Mouse (Mus musculus) cerebellum, adult 9-10 months (tissue): ENCODE data around the gene Cfap97.
A peak's percentile ranks its signal among the peaks of the same experiment; 100 is the strongest.
"Not testable (repeated sequence)": the region's sequence is repeated elsewhere in the genome, so short reads cannot be mapped to it uniquely, and the experiment has no call there.

Experiments used
- DNase-seq: peaks from one replicate; pipeline ENCODE4 v3.0.0; 2022

Cfap97 gene

GRCm38 (mm10) chr8:46162953-46163869 lies 11.6 kb downstream of the Cfap97 start:
- peak; percentile 97 for DNase-seq

- DNase-seq: no peak
Observed at GRCm38 (mm10) chr8:46163870-46164190, 12.3 kb downstream of the Cfap97 start.

- DNase-seq: no peak
Observed at GRCm38 (mm10) chr8:46173651-46174050, 22.1 kb downstream of the Cfap97 start.

DNA sequence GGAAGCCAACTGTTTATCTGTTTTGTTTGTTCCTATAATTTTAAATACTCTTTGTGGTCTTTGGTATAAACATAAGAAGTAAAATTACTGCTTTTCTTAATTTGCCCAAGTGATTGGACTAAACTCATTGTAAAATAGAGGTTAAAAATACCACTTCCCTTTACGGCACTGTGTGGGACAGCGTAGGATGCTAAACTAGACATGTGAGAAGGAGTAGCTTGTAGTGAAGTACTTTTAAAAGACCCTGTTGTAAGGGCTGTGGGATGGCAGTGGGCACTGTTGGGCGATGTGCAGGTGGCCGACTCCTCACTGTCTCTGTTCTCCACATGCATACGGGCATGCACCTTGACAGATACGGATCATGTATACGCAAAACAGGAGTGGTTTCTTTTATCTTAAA lies 28.6 kb downstream of the Cfap97 start:
- no peak for DNase-seq

- peak; percentile 69 for DNase-seq
Observed at GRCm38 (mm10) chr8:46185361-46185760, 33.8 kb downstream of the Cfap97 start.

DNA sequence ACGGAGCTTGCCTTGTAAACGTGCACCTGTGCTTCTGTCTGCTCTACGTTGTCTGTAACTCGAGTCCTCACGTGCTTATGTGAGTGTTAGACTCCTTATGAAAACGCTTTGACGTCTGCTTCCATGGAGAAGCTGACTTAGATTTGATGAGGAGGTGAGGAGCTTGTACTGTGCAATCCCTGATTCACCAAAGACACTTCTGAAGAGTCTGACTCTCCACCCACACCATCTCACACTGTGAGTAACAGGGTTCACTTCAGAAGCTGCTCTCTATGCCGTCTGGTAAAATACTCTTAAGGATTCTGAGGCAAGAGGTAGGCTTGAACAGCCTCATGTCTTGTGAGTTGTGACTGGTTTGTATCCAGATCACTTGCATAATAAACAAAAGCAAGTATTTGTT lies 41.5 kb downstream of the Cfap97 start:
- no peak for DNase-seq

GRCm38 (mm10) chr8:46196877-46197276 lies 45.3 kb downstream of the Cfap97 start:
- no peak for DNase-seq

- no peak for DNase-seq
Observed at GRCm38 (mm10) chr8:46197673-46198072, 46.1 kb downstream of the Cfap97 start.

- no peak for DNase-seq
Observed at GRCm38 (mm10) chr8:46202350-46202749, 50.8 kb downstream of the Cfap97 start.

GRCm38 (mm10) chr8:46204301-46204700 lies 52.7 kb downstream of the Cfap97 start:
- no peak for DNase-seq

- DNase-seq: no peak
Observed at GRCm38 (mm10) chr8:46204974-46205640, 53.5 kb downstream of the Cfap97 start.

GRCm38 (mm10) chr8:46206107-46206506 lies 54.5 kb downstream of the Cfap97 start:
- no peak for DNase-seq

DNA sequence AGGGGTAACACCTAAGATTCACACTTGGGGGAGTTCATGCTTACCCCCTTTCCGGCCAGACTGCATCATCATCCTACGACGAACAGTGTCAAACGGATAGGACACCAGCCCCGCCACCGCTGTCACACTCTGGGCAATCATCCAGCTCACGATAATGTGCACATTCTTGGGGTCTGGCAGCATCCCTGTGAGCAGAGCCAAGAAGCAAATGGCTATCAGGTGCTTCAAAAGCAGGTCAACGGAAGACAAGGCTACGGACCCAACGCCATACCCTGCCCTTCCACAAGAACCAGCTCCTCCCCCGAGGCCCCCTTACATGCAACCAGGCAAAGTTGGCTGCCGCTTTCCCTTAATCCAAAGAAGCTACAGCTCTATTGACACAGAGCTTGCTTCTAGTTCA lies 56.8 kb downstream of the Cfap97 start:
- DNase-seq: peak; percentile 72

- peak; percentile 40 for DNase-seq
Observed at GRCm38 (mm10) chr8:46209057-46209456, 57.5 kb downstream of the Cfap97 start.

DNA sequence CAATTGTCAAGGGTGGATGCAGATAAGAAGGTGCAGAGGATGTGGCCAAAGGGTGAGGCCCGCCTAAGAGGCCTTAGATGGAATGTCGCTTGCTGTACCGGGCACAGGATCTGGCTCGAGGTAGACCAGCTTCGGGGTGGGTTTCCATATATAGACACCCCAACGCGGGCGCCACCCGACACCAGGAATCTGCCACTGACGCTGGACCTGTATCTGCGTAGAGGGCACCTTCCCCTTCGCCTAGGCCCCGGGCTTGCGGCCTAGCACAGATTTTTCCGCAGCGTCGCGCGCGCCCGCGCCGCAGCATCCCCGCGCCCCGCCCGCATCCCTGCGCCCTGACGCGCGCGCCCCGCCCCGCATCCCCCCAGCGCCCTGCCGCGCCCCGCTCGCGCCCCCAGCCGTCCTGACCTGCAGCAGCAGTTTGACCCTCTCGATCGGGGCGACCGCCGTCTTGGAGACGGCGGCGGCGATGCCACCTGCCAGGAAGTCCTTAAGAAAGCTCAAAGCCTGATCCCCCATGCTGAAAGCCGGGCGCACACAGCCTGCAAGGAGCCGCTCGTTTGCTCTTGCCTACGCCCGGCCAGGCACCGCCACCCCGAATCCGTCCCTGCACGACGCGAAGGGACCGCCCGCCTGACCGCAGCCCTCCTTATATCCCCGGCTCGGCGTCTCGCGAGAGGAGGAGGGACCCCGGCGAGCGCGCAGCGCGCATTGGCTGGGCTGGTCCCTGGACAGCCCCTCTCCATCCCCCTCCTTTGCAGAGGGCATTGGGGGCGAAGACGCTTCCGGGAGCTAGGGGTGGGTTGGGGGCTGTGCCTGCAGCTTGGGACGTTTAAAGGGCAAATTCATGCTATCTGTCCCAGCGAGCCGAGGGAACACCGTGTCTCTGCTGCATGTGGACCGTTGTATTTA lies 59.1 kb downstream of the Cfap97 start, which contains the start of gene Slc25a4:
Gene Slc25a4 (minus strand): TSS at position 881 of the 912 bp plus-strand sequence.
- peak; percentile 96 for DNase-seq

- no peak for DNase-seq
Observed at GRCm38 (mm10) chr8:46211611-46212071, 60.1 kb downstream of the Cfap97 start.

- peak; percentile 62 for DNase-seq
Observed at GRCm38 (mm10) chr8:46212194-46212593, 60.6 kb downstream of the Cfap97 start.

- no peak for DNase-seq
Observed at GRCm38 (mm10) chr8:46213971-46214480, 62.5 kb downstream of the Cfap97 start.

GRCm38 (mm10) chr8:46216838-46217237 lies 65.3 kb downstream of the Cfap97 start:
- DNase-seq: peak; percentile 81

DNA sequence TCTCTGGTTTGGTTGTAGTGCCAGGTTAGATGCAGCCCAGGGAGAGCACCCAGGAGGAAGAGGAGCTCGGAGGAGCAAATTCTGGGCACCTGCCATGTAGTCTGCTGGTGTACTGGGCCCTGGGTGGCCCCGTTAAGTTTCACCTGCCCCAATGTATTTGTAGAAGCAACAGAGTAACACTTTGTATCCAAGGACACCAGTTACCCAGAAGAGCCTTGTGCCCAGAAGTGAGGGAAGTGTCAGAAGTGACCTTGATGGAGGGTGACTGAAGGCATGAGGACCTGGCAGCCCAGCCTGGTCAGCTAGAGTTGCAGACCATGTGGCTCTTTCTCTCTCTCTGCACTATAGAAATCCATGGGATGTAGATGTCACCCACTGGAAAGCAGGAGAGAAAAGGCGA lies 69.0 kb downstream of the Cfap97 start:
- DNase-seq: no peak

DNA sequence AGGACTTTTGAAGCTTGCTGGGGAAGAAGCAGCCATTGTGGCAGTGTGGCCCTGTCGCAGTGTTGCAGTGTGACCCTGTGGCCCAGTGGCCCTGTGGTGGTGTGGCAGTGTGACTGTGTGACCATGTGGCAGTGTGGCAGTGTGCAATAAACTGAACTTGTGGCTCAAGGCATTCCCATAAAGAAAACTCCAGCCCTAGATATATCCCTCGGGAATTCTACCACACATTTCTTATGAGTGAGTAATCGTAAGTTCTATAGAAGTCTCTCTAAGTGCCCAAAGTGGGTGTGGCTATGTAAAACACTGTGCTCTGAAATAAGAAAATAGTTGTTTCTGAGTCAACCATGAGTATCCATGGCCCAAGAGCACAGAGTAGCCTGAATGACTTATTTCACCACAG lies 73.9 kb downstream of the Cfap97 start:
- no peak for DNase-seq

DNA sequence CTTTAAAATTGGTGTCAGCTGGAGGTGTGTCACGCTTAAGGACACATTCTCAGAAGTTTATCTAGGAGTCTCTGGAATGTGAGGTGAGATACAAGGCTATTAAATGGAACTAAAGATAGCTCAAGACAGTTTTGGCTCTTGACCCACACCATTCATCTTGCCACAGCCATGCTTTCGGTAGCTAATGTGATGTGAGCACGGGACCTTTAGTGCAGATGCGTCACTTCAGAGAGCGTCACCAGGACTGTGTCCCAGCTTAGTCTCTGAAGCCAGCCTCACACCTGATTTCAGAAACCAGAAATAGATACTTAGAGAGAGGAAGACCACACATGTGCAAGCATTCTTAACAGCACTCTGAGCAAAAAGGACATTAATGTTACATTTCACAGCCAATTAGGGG lies 75.1 kb downstream of the Cfap97 start:
- no peak for DNase-seq

DNA sequence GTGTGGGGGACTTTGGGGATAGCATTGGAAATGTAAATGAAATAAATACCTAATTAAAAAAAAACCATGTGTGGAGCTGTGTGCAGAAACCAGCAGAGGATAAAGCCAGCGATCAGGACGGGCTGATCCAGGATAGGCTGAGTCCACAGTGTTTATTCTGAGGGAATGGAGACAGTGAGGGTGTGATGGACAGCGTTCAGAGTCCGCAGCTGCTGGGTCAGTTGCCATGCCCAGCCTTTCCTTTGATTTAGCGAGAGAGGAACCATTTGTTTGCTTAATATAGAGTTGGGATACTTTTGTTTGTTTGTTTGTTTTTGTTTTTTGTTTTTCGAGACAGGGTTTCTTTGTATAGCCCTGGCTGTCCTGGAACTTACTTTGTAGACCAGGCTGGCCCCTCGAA lies 80.4 kb downstream of the Cfap97 start:
- DNase-seq: not testable (repeated sequence)
